Mouse (Mus musculus) liver, embryonic 16.5 days (tissue): ENCODE measurements around the gene Pls1. TPM values are rescaled to one million over a fixed set of nuclear protein-coding genes. Genes with fewer than 3 reads are reported as not detected.

Experiments
- ATAC-seq: fragments of 200-750 bp; cut with Nextera tagmentation; 2 replicates; pipeline ENCODE4 v1.8.0; 2017; ENCODE audit warnings: low read depth, mild to moderate bottlenecking, moderate number of reproducible peaks, moderate library complexity
- H3K27ac ChIP-seq: fragments of 300-500 bp; sonication (generic); 2 replicates; pipeline ENCODE4 v1.5.1; 2014; ENCODE audit warnings: mild to moderate bottlenecking, low read length
- H3K27me3 ChIP-seq: fragments of 300-500 bp; sonication (generic); 2 replicates; pipeline ENCODE4 v1.6.1; 2014; ENCODE audit warnings: low read depth, low read length, mixed read lengths; ENCODE audit not compliant: control insufficient read depth, insufficient read depth
- H3K36me3 ChIP-seq: fragments of 300-500 bp; sonication (generic); 2 replicates; pipeline ENCODE4 v1.6.1; 2014; ENCODE audit warnings: mild to moderate bottlenecking; ENCODE audit not compliant: control insufficient read depth, insufficient read depth
- H3K4me1 ChIP-seq: fragments of 300-500 bp; sonication (generic); 2 replicates; pipeline ENCODE4 v1.6.1; 2014; ENCODE audit warnings: low read depth, low read length, mixed read lengths; ENCODE audit not compliant: control insufficient read depth
- H3K4me2 ChIP-seq: fragments of 300-500 bp; sonication (generic); 2 replicates; pipeline ENCODE4 v1.6.1; 2014; ENCODE audit warnings: low read depth, low read length, mixed read lengths
- H3K4me3 ChIP-seq: fragments of 300-500 bp; sonication (generic); 2 replicates; pipeline ENCODE4 v1.5.1; 2014; ENCODE audit warnings: low read depth, mild to moderate bottlenecking, low read length
- H3K9ac ChIP-seq: fragments of 300-500 bp; sonication (generic); 2 replicates; pipeline ENCODE4 v1.6.1; 2014; ENCODE audit warnings: low read depth, low read length
- H3K9me3 ChIP-seq: fragments of 300-500 bp; sonication (generic); replicated peaks from 2 replicates; pipeline ENCODE4 v1.6.1; 2016; ENCODE audit warnings: low read length; ENCODE audit not compliant: control insufficient read depth
- WGBS: fragments of 180-500 bp; shearing (Covaris S2); extraction: QIAGEN DNeasy Blood & Tissue Kit; methylation state at CpG from one replicate; pipeline ENCODE4 v1.1.7; 2014; ENCODE audit not compliant: insufficient replicate concordance; 5-methylcytosine and 5-hydroxymethylcytosine counted together
- polyA plus RNA-seq: library from polyadenylated mRNA; unstranded; fragments of >200 nt; fragmentation: Nextera tagmentation; extraction: Ambion mirVana; gene quantifications from 2 replicates; pipeline ENCODE4 v1.2.1, GENCODE M21; 2015

Gene Pls1
- polyA plus RNA-seq, 1 experiment from 2014 or later: 19.2 TPM

GRCm38 (mm10) chr9:95750746-95751145, 94.4 kb downstream of the Pls1 start:
- Histone ChIP-seq H3K4me3 (no peak overlapping the region), H3K36me3 (no peaks in the 10 kb centered on the region), H3K9me3 (no peaks in the 10 kb centered on the region), H3K9ac (no peak overlapping the region), H3K4me2 (no peak overlapping the region), H3K27ac (no peak overlapping the region), H3K27me3 (peaks cover 22% of the 10 kb centered on the region), H3K4me1 (peaks cover 2% of the 10 kb centered on the region; the same call in 1 of the 2 replicates)
- WGBS: 39% methylated on average over 9 of the region's 9 CpGs
- no peak for ATAC-seq

- peak within 1 kb of the TSS; percentile 61 for H3K9ac ChIP-seq
- H3K4me2 ChIP-seq: peak within 1 kb of the TSS; percentile 87
- H3K27me3 ChIP-seq: peaks cover 22% of the 10 kb centered on the region
- peaks cover 2% of the 10 kb centered on the region; the same call in 1 of the 2 replicates for H3K4me1 ChIP-seq
- H3K27ac ChIP-seq: no peak within 1 kb of the TSS
- H3K36me3 ChIP-seq: no peaks in the 10 kb centered on the region
- peak; percentile 91 for ATAC-seq
- peak within 1 kb of the TSS; percentile 68 for H3K4me3 ChIP-seq
- no peaks in the 10 kb centered on the region for H3K9me3 ChIP-seq
- 1% methylated on average over 53 of the region's 56 CpGs for WGBS
Observed at GRCm38 (mm10) chr9:95750037-95750511, 95.0 kb downstream of the Pls1 start, which contains the start of gene Trpc1. Gene Trpc1 (minus strand): TSS chr9:95750375.

GRCm38 (mm10) chr9:95749461-95749928, 95.6 kb downstream of the Pls1 start:
- Histone ChIP-seq H3K27me3 (peaks cover 22% of the 10 kb centered on the region), H3K9me3 (no peaks in the 10 kb centered on the region), H3K4me3 (peak overlapping the region; percentile 68), H3K4me1 (peaks cover 2% of the 10 kb centered on the region), H3K27ac (no peak overlapping the region), H3K36me3 (no peaks in the 10 kb centered on the region), H3K4me2 (peak overlapping the region; percentile 87), H3K9ac (peak overlapping the region; percentile 61)
- peak; percentile 40 for ATAC-seq
- WGBS: 4% methylated on average over 28 of the region's 34 CpGs

GRCm38 (mm10) chr9:95747298-95747697, 97.8 kb downstream of the Pls1 start:
- 64% methylated on average over 5 of the region's 5 CpGs for WGBS
- peak; percentile 52 for ATAC-seq

GRCm38 (mm10) chr9:95744845-95745613, 100.1 kb downstream of the Pls1 start:
- Histone ChIP-seq H3K4me2 (no peak overlapping the region), H3K4me3 (no peak overlapping the region), H3K36me3 (no peaks in the 10 kb centered on the region), H3K9ac (no peak overlapping the region), H3K27ac (no peak overlapping the region), H3K4me1 (peaks cover under 1% of the 10 kb centered on the region), H3K9me3 (no peaks in the 10 kb centered on the region), H3K27me3 (peaks cover 15% of the 10 kb centered on the region)
- ATAC-seq: 0 out of 2 replicates have a peak, but pooled peaks have one; percentile 30
- 40% methylated on average over 7 of the region's 7 CpGs for WGBS

More at GRCm38 (mm10) chr9:95747298-95747697, 97.8 kb downstream of the Pls1 start:
- peaks cover 22% of the 10 kb centered on the region for H3K27me3 ChIP-seq
- H3K4me3 ChIP-seq: no peak overlapping the region
- H3K36me3 ChIP-seq: no peaks in the 10 kb centered on the region
- H3K27ac ChIP-seq: no peak overlapping the region
- peaks cover 2% of the 10 kb centered on the region for H3K4me1 ChIP-seq
- H3K9me3 ChIP-seq: no peaks in the 10 kb centered on the region
- no peak overlapping the region for H3K4me2 ChIP-seq
- H3K9ac ChIP-seq: no peak overlapping the region

- no peaks in the 10 kb centered on the region for H3K36me3 ChIP-seq
Observed at GRCm38 (mm10) chr9:95736238-95736637, 108.9 kb downstream of the Pls1 start.

GRCm38 (mm10) chr9:95712574-95712973, 132.5 kb downstream of the Pls1 start:
- no peaks in the 10 kb centered on the region for H3K4me1 ChIP-seq

More at GRCm38 (mm10) chr9:95736238-95736637, 108.9 kb downstream of the Pls1 start:
- H3K27ac ChIP-seq: no peak overlapping the region
- no peaks in the 10 kb centered on the region for H3K4me1 ChIP-seq
- H3K9me3 ChIP-seq: no peaks in the 10 kb centered on the region
- no peaks in the 10 kb centered on the region for H3K27me3 ChIP-seq
- H3K4me2 ChIP-seq: no peak overlapping the region
- no peak overlapping the region for H3K4me3 ChIP-seq
- ATAC-seq: no peak
- H3K9ac ChIP-seq: no peak overlapping the region

GRCm38 (mm10) chr9:95708943-95709342, 136.2 kb downstream of the Pls1 start:
- ATAC-seq: no peak
- no peaks in the 10 kb centered on the region for H3K4me1 ChIP-seq
- H3K4me3 ChIP-seq: no peak overlapping the region

More at GRCm38 (mm10) chr9:95712574-95712973, 132.5 kb downstream of the Pls1 start:
- H3K27me3 ChIP-seq: no peaks in the 10 kb centered on the region
- no peak for ATAC-seq
- no peaks in the 10 kb centered on the region for H3K9me3 ChIP-seq
- H3K27ac ChIP-seq: no peak overlapping the region
- 41% methylated on average over 8 of the region's 8 CpGs for WGBS
- H3K36me3 ChIP-seq: no peaks in the 10 kb centered on the region
- no peak overlapping the region for H3K4me3 ChIP-seq
- no peak overlapping the region for H3K4me2 ChIP-seq
- H3K9ac ChIP-seq: no peak overlapping the region

GRCm38 (mm10) chr9:95705371-95705770, 139.7 kb downstream of the Pls1 start:
- no peaks in the 10 kb centered on the region for H3K9me3 ChIP-seq
- no peak overlapping the region for H3K9ac ChIP-seq
- no peak overlapping the region for H3K4me3 ChIP-seq
- ATAC-seq: no peak
- no peak overlapping the region for H3K4me2 ChIP-seq
- H3K27ac ChIP-seq: no peak overlapping the region
- WGBS: 77% methylated on average over 5 of the region's 5 CpGs
- H3K36me3 ChIP-seq: no peaks in the 10 kb centered on the region
- H3K4me1 ChIP-seq: no peaks in the 10 kb centered on the region
- no peaks in the 10 kb centered on the region for H3K27me3 ChIP-seq

More at GRCm38 (mm10) chr9:95708943-95709342, 136.2 kb downstream of the Pls1 start:
- H3K9ac ChIP-seq: no peak overlapping the region
- no peak overlapping the region for H3K27ac ChIP-seq
- no peaks in the 10 kb centered on the region for H3K36me3 ChIP-seq
- H3K9me3 ChIP-seq: no peaks in the 10 kb centered on the region
- no peaks in the 10 kb centered on the region for H3K27me3 ChIP-seq
- H3K4me2 ChIP-seq: no peak overlapping the region
